ENCODE assay signal across 14 mouse cellular contexts in the genomic region with DNA sequence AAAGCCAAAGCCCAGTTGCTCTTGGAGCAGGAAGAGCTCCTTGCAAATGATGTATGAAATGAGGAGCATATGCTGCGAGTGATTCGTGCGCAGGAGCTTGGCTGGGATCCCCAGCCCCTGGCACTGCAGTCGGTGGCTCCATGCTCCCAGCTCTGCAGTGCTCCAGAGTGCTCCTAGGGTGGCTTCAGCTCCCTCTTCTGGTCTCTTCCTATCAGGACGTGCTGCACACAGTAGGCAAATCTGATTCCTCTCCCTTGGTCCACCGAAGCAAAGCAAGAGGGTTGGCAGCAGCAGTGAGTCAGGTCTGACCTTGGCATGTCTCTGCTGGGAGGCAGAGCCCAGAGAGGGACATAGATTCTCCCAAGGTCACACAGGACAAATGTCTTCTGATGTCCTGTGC.
A peak's percentile ranks its signal among the peaks of the same experiment; 100 is the strongest.
DNase-seq lines count a peak whose midpoint lies in the region; TF ChIP-seq lines count a peak whose summit lies in the region.
"Had no signal": no experiment of that assay in that cellular context is flagged by ENCODE, and none has a peak within 500 bp of the region (broad histone marks: within the 10 kb centered on the region; RNA-seq: fewer than 3 reads in every experiment).

No protein-coding gene starts in this region.

- 57% methylated on average over 6 of the region's 6 CpGs for WGBS in lung, adult 2 months

- peak; percentile 69 for TF ChIP-seq CTCF in layer of hippocampus, adult 2 months (conservative IDR thresholded peaks at IDR 0.05)
- TF ChIP-seq CTCF in lung, adult 2 months (IDR thresholded peaks at IDR 0.05; ENCODE audit: insufficient read depth, low read length) = no peak

- peak; percentile 74 for DNase-seq in adrenal gland, adult 2 months
- DNase-seq in adrenal gland, adult 18-20 months (ENCODE audit: low spot score in 2 of 2) = no peak
- DNase-seq in layer of hippocampus, adult 2 months (ENCODE audit: low spot score in 2 of 2) = no peak
- DNase-seq in layer of hippocampus, adult 11-12 months (ENCODE audit: low spot score) = no peak
- peak; percentile 16 for DNase-seq in R1 (ENCODE audit: low read depth, low spot score)
- peak; percentile 28 to 74 for DNase-seq in left cerebral cortex, postnatal 25 days (ENCODE audit: low spot score in 2 of 2)
- DNase-seq in lung, adult 2 months = no peak
- DNase-seq in spleen, postnatal 36 days (ENCODE audit: low spot score in 2 of 2) = no peak
- DNase-seq: cerebellum, adult 11 months; gastrocnemius, postnatal 36 days; heart, postnatal 36 days; kidney, adult 8-10 months; liver, embryonic 13.5 days had no signal

- no peak overlapping the region for H3K4me3 ChIP-seq in layer of hippocampus, adult 2 months
- no peak overlapping the region for H3K4me3 ChIP-seq in lung, adult 2 months (replicated peaks; ENCODE audit: extremely low read depth, low read depth, low read length)
- H3K4me3 ChIP-seq: embryonic facial prominence, embryonic 15.5 days; liver, embryonic 13.5 days had no signal

- intact Hi-C loops in left cerebral cortex, postnatal 25 days (cut with DNase I) = no loop called here

- no peaks in the 10 kb centered on the region for H3K4me1 ChIP-seq in lung, adult 2 months (ENCODE audit: control insufficient read depth, insufficient read depth, low read length)
- H3K4me1 ChIP-seq: embryonic facial prominence, embryonic 15.5 days; liver, embryonic 13.5 days had no signal

- TF ChIP-seq POLR2A in lung, adult 2 months (IDR thresholded peaks at IDR 0.05; ENCODE audit: borderline replicate concordance, extremely low read depth, low read depth, low read length) = no peak

- H3K27ac ChIP-seq in layer of hippocampus, adult 2 months = no peak overlapping the region
- H3K27ac ChIP-seq: embryonic facial prominence, embryonic 15.5 days; liver, embryonic 13.5 days had no signal

Comparison
In these comparisons a context has a peak if more than half of its experiments do, and no peak if none do; other contexts are left out.
1. DNase-seq: peak in adrenal gland, adult 2 months (single experiment), R1 (single experiment) and left cerebral cortex, postnatal 25 days (2 of 2); none in adrenal gland, adult 18-20 months (0 of 2), layer of hippocampus, adult 2 months (0 of 2), layer of hippocampus, adult 11-12 months (single experiment), lung, adult 2 months (single experiment) and spleen, postnatal 36 days (0 of 2).